Mouse (Mus musculus) embryonic facial prominence, embryonic 10.5 days (tissue): ENCODE data around the gene Anpep. TPM values are rescaled to one million over a fixed set of nuclear protein-coding genes. Genes with fewer than 3 reads are reported as not detected.
"Not testable (repeated sequence)": the region's sequence is repeated elsewhere in the genome, so short reads cannot be mapped to it uniquely, and the experiment has no call there.

ENCODE experiments used
- DNase-seq: peaks from one replicate; pipeline ENCODE4 v3.0.0-alpha.2; 2017; ENCODE audit warnings: low spot score
- H3K27ac ChIP-seq: fragments of 300-500 bp; sonication (generic); replicated peaks from 2 replicates; pipeline ENCODE4 v1.5.1; 2016; ENCODE audit warnings: mild to moderate bottlenecking
- H3K27me3 ChIP-seq: fragments of 300-500 bp; sonication (generic); replicated peaks from 2 replicates; pipeline ENCODE4 v1.6.1; 2016; ENCODE audit warnings: low read depth, mild to moderate bottlenecking; ENCODE audit not compliant: poor library complexity, severe bottlenecking
- H3K36me3 ChIP-seq: fragments of 300-500 bp; sonication (generic); replicated peaks from 2 replicates; pipeline ENCODE4 v1.6.1; 2016; ENCODE audit warnings: mild to moderate bottlenecking, moderate library complexity
- H3K4me1 ChIP-seq: fragments of 300-500 bp; sonication (generic); 2 replicates; pipeline ENCODE4 v1.6.1; 2016
- H3K4me3 ChIP-seq: fragments of 300-500 bp; sonication (generic); 2 replicates; pipeline ENCODE4 v1.5.1; 2016; ENCODE audit warnings: mild to moderate bottlenecking, moderate library complexity
- H3K9me3 ChIP-seq: fragments of 300-500 bp; sonication (generic); 2 replicates; pipeline ENCODE4 v1.6.1; 2016; ENCODE audit warnings: mild to moderate bottlenecking
- WGBS: fragments of 180-500 bp; shearing (Covaris S2); methylation state at CpG from one replicate; pipeline ENCODE4 v1.1.7; 2016; 5-methylcytosine and 5-hydroxymethylcytosine counted together
- polyA plus RNA-seq: library from polyadenylated mRNA; unstranded; fragments of >200 nt; fragmentation: Nextera tagmentation; extraction: Ambion mirVana; gene quantifications from 2 replicates; pipeline ENCODE4 v1.2.1, GENCODE M21; 2016

Anpep gene
- polyA plus RNA-seq, 1 experiment from 2014 or later, result 6.9 TPM

- DNase-seq, result peak; percentile 50
- Histone ChIP-seq H3K4me1 (peaks cover 47% of the 10 kb centered on the region), H3K27me3 (peaks cover 62% of the 10 kb centered on the region), H3K4me3 (no peak overlapping the region), H3K36me3 (no peaks in the 10 kb centered on the region), H3K27ac (no peak overlapping the region), H3K9me3 (no peaks in the 10 kb centered on the region)
- 21% methylated on average over 5 of the region's 5 CpGs for WGBS
These were observed 62.3 kb downstream of the Anpep start for GRCm38 (mm10) chr7:79798606-79799005.

- Histone ChIP-seq H3K27ac (peak within 1 kb of the TSS; percentile 69; the same call in 1 of the 2 replicates), H3K9me3 (no peaks in the 10 kb centered on the region), H3K27me3 (peaks cover 90% of the 10 kb centered on the region), H3K36me3 (no peaks in the 10 kb centered on the region), H3K4me3 (peak within 1 kb of the TSS; percentile 60), H3K4me1 (peaks cover 49% of the 10 kb centered on the region)
- no peak for DNase-seq
- WGBS, result 78% methylated on average over 6 of the region's 6 CpGs
These were observed 67.2 kb downstream of the Anpep start, which contains the start of gene Mesp1 for GRCm38 (mm10) chr7:79793688-79794087. Gene Mesp1 (minus strand): TSS chr7:79793788.

GRCm38 (mm10) chr7:79792635-79793421 is 68.0 kb downstream of the Anpep start:
- Histone ChIP-seq H3K36me3 (no peaks in the 10 kb centered on the region), H3K4me1 (peaks cover 41% of the 10 kb centered on the region), H3K27ac (peak overlapping the region; percentile 69; the same call in 1 of the 2 replicates), H3K9me3 (no peaks in the 10 kb centered on the region), H3K4me3 (peak overlapping the region; percentile 60), H3K27me3 (peaks cover 95% of the 10 kb centered on the region)
- DNase-seq, result peak; percentile 71
- WGBS, result under 1% methylated on average over 80 of the region's 80 CpGs

- H3K27ac ChIP-seq, DNase-seq, H3K36me3 ChIP-seq, H3K4me3 ChIP-seq, H3K9me3 ChIP-seq: not testable (repeated sequence)
- Histone ChIP-seq H3K27me3 (peaks cover 85% of the 10 kb centered on the region), H3K4me1 (peaks cover 31% of the 10 kb centered on the region)
- 23% methylated on average over 2 of the region's 2 CpGs for WGBS
These were observed 71.0 kb downstream of the Anpep start for GRCm38 (mm10) chr7:79789812-79790211.

GRCm38 (mm10) chr7:79786295-79786694 is 74.6 kb downstream of the Anpep start:
- 16% methylated on average over 6 of the region's 6 CpGs for WGBS
- H3K4me3 ChIP-seq, result no peak overlapping the region
- H3K27ac ChIP-seq, result no peak overlapping the region
- H3K4me1 ChIP-seq, result peaks cover 19% of the 10 kb centered on the region
- H3K27me3 ChIP-seq, result peaks cover 50% of the 10 kb centered on the region
- H3K9me3 ChIP-seq, result no peaks in the 10 kb centered on the region
- no peaks in the 10 kb centered on the region for H3K36me3 ChIP-seq
- DNase-seq, result peak; percentile 65

- H3K27ac ChIP-seq, result no peak overlapping the region
- H3K27me3 ChIP-seq, result peaks cover 15% of the 10 kb centered on the region; the same call in 1 of the 2 replicates
- no peak overlapping the region for H3K4me3 ChIP-seq
- no peaks in the 10 kb centered on the region for H3K36me3 ChIP-seq
- peaks cover 11% of the 10 kb centered on the region for H3K4me1 ChIP-seq
- no peaks in the 10 kb centered on the region for H3K9me3 ChIP-seq
- no peak for DNase-seq
- WGBS, result 83% methylated on average over 2 of the region's 2 CpGs
These were observed 78.4 kb downstream of the Anpep start for GRCm38 (mm10) chr7:79782516-79782855.

GRCm38 (mm10) chr7:79781826-79782515 is 78.9 kb downstream of the Anpep start:
- H3K4me3 ChIP-seq, result no peak overlapping the region
- no peak overlapping the region for H3K27ac ChIP-seq
- peaks cover 11% of the 10 kb centered on the region for H3K4me1 ChIP-seq
- H3K36me3 ChIP-seq, result no peaks in the 10 kb centered on the region
- no peaks in the 10 kb centered on the region for H3K9me3 ChIP-seq
- 0 out of 2 replicates have a peak, but pooled peaks cover 11% of the 10 kb centered on the region for H3K27me3 ChIP-seq
- WGBS, result 81% methylated on average over 11 of the region's 11 CpGs
- no peak for DNase-seq

GRCm38 (mm10) chr7:79780647-79781626 is 79.9 kb downstream of the Anpep start:
- H3K4me3 ChIP-seq, result peak overlapping the region; percentile 38
- 28% methylated on average over 16 of the region's 16 CpGs for WGBS

More at GRCm38 (mm10) chr7:79780647-79781626, 79.9 kb downstream of the Anpep start:
- H3K9me3 ChIP-seq, result no peaks in the 10 kb centered on the region
- H3K4me1 ChIP-seq, result peaks cover 11% of the 10 kb centered on the region
- 0 out of 2 replicates have a peak, but pooled peaks cover 5% of the 10 kb centered on the region for H3K27me3 ChIP-seq
- H3K27ac ChIP-seq, result no peak overlapping the region
- H3K36me3 ChIP-seq, result no peaks in the 10 kb centered on the region
- peak; percentile 80 for DNase-seq

Other genes starting within 250 kb of the Anpep start
- gene Rhcg, start 243.4 kb downstream of the Anpep start, polyA plus RNA-seq, result 0.51 TPM in 1 of 2 replicates, not detected in the other
- 16.4 and 16.5 TPM in 2 replicates for gene Ticrr, start 200.9 kb downstream of the Anpep start, polyA plus RNA-seq
- 7.4 and 7.7 TPM in 2 replicates for gene Kif7, start 145.3 kb downstream of the Anpep start, polyA plus RNA-seq
- 0.10 TPM in 1 of 2 replicates, not detected in the other for gene Plin1, start 128.2 kb downstream of the Anpep start, polyA plus RNA-seq
- gene Pex11a, start 117.9 kb downstream of the Anpep start, polyA plus RNA-seq, result 7.2 and 8.4 TPM in 2 replicates
- 0.38 and 0.45 TPM in 2 replicates for gene Wdr93, start 117.9 kb downstream of the Anpep start, polyA plus RNA-seq
- gene Mesp1, start 67.3 kb downstream of the Anpep start, polyA plus RNA-seq, result 0.11 TPM in 1 of 2 replicates, not detected in the other
- gene Mesp2, start 50.3 kb downstream of the Anpep start, polyA plus RNA-seq, result 0.34 and 0.36 TPM in 2 replicates
- gene Ap3s2, start 59.6 kb upstream of the Anpep start, polyA plus RNA-seq, result 48.9 and 49.4 TPM in 2 replicates
- 18.4 and 19.3 TPM in 2 replicates for gene Arpin, start 74.3 kb upstream of the Anpep start, polyA plus RNA-seq
- 21.5 and 25.2 TPM in 2 replicates for gene Zfp710, start 163.8 kb upstream of the Anpep start, polyA plus RNA-seq